Mouse (Mus musculus) c-Kit-positive CD71-negative TER-119-negative erythroid progenitor cells, embryonic 14.5 days (primary cell): ENCODE data around the gene Per2.

ENCODE experiments used
- DNase-seq: peaks from one replicate; pipeline ENCODE4 v3.0.0-alpha.2; 2013; ENCODE audit warnings: low read depth

The Per2 gene

DNA sequence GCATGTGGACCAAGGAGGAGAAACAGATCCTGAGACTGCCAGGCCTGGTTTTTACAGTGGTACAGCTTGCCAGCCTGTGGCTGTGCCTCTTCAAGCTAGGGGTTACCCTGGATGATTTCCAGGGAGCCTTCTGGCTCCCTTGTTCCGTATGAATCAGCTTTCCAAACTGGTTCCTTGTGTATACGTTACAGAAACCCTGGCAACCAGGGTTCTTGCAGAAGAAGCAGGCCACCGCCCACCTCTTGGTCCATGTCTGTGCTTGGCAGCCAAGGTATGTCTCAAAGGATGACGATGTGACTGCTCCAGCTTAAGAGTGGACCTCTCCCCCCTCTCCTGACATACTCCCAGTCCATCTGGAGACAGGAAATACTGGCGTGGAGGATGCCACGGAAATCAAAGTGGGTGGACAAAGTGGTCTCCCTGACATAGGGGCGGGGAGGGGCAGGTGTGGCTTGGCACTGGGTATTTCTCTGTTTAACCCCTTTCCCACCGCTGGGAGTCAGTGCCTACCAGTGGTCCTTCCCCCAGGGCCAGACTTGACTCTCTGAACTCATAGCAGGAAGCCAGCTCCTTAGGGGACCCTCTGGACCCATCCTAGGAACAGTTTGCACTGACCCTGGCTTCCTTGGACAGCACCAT, 782 bp downstream of the Per2 start:
- no peak for DNase-seq

DNA sequence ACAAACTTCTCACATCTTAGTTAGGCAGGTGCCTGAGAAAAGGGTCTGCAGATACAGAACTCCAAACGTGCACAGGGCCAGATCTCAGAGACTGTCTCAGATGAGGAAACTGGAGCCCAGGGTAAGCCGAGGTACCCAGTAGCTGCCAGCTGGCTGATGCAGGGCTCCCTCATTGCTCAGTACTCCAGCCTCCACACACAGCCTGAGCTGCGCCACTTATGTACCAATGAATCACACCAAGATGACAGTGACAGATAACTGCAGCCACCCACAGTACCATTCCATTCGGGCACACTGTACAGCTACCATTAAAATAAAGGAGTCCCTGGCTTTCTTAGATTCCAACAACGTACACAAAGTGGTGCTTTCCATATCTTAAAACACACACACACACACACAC, 1.4 kb downstream of the Per2 start:
- DNase-seq, result no peak

DNA sequence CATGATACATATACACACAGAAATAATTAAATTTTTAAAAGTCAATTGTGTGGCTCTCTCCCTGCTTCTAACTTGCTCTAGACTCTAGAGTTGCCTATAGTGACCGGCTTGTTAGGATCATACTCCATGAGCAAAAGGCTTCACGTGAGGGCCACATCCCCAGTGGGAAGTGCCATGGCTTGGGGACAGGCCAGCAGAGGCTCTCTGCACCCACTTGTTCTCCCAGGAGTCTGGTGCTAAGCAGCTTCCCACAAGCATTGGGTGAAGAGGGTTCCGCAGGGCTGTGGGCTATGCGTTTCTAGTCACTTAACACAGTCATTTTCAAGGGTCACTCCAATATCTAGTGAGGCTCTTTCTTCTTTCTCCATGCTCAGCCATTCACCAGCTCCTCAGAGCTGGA, 2.0 kb downstream of the Per2 start:
- DNase-seq, result no peak

DNA sequence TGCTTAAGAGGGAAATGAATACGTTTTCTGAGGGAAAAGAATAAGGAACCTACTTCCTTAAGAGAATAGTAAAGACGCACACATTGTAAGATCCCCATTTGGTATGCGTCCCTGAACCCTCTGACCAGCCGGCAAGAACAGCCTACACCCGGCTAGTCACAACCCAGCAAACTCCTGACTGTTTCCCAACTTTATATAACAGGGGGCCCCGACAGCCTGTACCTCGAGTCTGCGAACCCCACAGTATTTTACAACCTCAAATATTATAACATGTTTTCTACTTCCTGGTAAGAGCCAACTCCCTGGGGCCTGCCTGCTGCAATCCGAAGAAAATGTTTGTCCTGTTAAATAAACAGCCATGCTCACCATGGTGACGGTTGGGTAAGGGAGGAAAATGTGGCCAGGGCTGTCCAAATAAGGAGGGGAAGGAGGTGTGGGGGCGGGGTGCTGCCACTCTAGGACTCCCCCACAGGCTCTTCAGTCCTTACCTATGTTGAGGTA, 2.8 kb downstream of the Per2 start:
- DNase-seq, result peak; percentile 54

GRCm38 (mm10) chr1:91455661-91456161, 3.4 kb downstream of the Per2 start:
- DNase-seq, result no peak

DNA sequence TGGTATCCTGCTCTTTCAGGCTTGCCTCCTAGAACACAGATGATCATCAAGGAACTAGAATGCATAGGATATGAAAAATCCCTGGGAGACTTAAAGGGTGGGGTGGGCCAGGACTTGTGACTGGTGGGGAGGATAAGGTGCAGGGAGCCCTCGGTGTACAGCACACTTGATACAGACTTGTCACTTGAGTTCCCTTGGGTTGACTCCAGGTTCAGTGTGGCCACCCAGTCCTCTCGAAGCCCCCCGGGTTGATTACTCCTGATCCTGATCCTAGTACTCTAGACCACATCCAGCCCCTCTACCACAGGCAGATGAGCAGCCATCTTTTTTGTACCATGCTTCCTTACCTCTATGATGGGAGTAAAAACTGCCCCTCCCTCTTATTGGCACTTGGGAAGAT, 4.2 kb downstream of the Per2 start:
- no peak for DNase-seq

- DNase-seq, result no peak
Measured at GRCm38 (mm10) chr1:91454366-91454765, 4.8 kb downstream of the Per2 start.

DNA sequence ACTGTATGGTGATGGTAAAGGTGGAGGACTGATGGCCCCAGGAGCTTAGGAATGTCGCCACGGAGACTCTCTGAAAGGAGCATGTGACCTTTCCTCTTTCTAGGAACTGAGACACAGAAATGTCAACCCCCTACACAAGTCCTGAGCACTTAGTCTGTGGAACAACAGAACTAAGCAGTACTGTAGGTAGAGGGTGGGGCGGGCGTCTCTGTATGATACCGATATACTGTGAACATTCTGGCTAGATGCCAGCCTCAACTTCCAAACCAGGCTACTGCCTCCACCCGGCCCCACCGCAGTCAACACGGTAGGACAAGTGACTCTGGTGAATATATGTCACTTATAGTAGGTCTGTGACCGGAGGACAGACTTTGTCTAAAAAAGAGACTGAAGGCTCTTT, 5.2 kb downstream of the Per2 start:
- DNase-seq, result no peak

DNA sequence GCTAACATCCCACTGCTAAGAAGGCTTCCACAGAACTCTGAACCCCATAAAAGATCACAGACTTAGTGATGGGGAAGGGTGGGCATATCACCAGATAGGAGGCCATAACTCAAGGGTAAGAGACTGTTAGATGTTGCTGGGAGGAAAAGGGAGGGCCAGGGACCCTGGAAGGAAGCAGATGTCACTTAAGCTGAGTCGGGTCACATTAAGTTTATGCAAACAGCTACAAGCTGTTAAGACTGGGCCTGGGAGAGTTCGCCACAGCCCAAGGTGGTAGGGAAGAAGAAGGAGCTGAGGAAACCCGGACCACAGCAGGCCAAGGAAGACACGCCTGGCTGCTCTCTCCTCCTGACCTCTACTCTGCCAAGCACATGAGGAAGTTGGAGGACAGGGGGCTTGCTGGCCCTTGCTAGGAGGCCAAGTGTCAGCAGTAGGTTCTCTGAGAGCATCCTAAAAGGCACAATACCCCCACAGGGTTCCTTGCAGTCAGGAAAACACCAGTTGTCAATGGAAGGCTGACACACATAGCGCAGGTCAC, 7.5 kb downstream of the Per2 start:
- DNase-seq, result no peak

- DNase-seq, result no peak
Measured at GRCm38 (mm10) chr1:91450851-91451250, 8.3 kb downstream of the Per2 start.

DNA sequence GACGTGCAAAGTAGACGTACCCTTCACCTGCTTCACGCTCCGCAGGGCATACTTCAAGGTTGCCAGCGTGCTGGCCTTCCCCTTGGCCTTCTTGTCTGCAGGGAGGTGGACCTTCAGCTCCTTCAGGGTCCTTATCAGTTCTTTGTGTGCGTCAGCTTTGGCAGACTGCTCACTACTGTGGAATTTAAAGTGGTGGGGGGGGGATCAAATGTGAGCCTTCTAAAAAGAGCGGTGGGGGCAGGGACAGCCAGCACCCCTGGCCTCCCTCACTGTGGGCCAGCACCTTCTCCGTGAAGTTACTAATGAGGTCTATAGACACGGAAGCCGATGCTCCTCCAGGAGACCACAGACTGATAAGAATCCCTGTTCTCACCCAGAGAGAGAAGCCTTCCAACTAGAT, 10.4 kb downstream of the Per2 start:
- DNase-seq, result no peak

DNA sequence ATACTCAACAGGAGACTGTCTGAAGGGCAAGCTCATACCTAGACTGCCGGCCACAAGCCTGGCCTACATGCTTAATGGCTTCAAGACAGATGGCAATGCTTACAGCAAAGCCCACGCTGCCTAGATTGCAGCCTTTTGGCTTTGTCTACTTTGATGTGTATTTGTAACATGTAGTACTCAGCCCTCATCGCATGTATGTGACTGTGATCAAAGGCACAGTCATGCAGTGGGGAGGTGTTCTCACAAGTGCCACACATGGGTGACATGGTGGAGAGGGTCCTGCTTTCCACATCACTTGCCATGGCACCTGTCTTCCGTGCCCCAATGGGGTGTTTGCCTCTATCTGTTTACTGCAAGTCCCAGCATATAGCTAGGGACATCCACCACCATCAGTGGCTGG, 12.6 kb downstream of the Per2 start:
- DNase-seq, result no peak

GRCm38 (mm10) chr1:91446060-91446459, 13.1 kb downstream of the Per2 start:
- DNase-seq, result no peak

GRCm38 (mm10) chr1:91444841-91445830, 14.0 kb downstream of the Per2 start:
- no peak for DNase-seq

GRCm38 (mm10) chr1:91442350-91442990, 16.7 kb downstream of the Per2 start:
- DNase-seq, result no peak

- DNase-seq, result no peak
Measured at GRCm38 (mm10) chr1:91441855-91442254, 17.3 kb downstream of the Per2 start.

DNA sequence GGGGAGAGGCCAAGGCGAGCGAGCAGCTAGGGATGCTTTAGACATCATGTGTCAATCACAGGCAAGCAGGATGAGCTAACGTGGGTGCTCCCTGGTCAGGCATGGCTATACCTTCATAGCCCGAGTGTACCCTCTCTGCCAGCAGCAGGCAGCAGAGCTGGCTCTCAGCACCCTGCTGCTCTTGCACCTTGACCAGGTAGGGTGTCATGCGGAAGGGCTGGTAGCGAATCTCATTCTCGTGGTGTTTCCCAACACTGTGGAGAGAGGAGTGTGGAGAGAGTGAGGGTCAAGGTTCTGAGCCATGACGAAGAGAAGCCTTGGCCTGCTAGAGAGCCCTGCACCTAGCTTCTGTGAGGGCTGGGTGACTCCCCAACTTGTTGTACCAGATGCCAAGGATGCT, 19.3 kb downstream of the Per2 start:
- no peak for DNase-seq

GRCm38 (mm10) chr1:91437573-91437972, 21.6 kb downstream of the Per2 start:
- no peak for DNase-seq

DNA sequence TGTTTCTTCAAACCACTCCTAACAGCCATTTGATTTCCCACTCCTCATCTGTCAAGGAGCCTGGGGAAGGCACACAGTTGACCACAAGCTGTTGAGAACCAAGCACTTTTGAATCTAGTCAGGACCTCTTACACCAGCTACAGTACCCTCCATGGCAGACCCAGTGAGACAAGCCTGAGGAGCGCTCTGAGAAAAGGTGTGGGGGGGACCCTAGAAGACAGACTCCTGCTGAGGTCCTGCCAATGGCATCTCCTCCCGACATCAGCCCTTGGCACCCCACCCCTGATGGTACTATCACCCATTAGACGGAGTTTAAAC, 22.1 kb downstream of the Per2 start:
- no peak for DNase-seq

GRCm38 (mm10) chr1:91436380-91437082, 22.6 kb downstream of the Per2 start:
- no peak for DNase-seq

DNA sequence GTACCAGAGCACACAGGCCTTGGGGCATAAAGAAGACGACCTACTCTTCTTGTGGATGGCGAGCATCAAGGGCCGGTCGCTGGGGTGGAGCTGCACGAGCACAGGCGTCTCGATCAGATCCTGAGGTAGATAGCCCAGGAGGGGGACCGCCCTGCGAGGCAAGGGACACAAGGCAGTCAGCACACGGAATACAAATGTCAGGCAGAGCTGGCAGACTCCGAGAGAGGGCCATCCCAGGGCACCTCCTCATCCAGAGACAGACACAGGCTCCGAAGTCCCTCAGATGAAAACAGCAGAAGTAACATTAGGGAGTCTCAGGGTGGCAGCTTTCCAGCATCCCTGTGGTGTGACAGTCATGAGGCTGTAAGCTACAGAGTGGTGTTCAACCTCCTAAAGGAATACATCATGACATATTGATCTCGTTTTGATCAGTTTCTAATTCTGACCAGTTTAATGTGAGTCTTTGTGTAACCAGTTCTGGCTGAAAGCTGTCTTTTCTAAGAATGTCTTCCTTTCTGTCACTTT, 23.5 kb downstream of the Per2 start:
- DNase-seq, result no peak

DNA sequence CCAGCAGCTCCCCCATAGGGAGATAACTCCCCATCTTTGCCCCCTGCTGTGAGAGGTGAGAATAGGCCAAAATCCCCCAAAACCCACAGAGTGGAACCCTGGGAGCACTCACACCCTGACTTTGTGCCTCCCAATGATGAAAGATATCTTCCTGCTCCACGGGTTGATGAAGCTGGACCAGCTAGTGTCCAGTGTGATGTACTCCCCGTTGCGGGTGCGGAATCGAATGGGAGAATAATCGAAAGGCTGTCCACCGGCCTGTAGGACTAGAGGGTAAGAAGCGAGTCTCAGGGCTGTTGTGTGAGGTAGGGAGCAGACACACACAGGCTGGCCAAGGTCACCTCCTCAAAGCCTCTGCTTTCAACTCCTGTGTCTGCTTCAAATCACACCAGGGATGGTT, 24.2 kb downstream of the Per2 start:
- no peak for DNase-seq
